Mouse (Mus musculus): ENCODE data around the gene Nrip1. TPM values are rescaled to one million over a fixed set of nuclear protein-coding genes. Genes with fewer than 3 reads are reported as not detected.
A peak's percentile ranks its signal among the peaks of the same experiment; 100 is the strongest.

Gene Nrip1
- total RNA-seq, 2 experiments from 2014 or later = 36.7 to 37.0 TPM

GRCm38 (mm10) chr16:76355267-76355666 is 18.4 kb downstream of the Nrip1 start:
- intact Hi-C loops (cut with DNase I; ENCODE audit: low total_unique reads) = no loop called here
- no peak for DNase-seq

- DNase-seq = no peak
- intact Hi-C loops (cut with DNase I; ENCODE audit: low total_unique reads) = no loop called here
These were observed 18.8 kb downstream of the Nrip1 start for GRCm38 (mm10) chr16:76354841-76355240.

DNA sequence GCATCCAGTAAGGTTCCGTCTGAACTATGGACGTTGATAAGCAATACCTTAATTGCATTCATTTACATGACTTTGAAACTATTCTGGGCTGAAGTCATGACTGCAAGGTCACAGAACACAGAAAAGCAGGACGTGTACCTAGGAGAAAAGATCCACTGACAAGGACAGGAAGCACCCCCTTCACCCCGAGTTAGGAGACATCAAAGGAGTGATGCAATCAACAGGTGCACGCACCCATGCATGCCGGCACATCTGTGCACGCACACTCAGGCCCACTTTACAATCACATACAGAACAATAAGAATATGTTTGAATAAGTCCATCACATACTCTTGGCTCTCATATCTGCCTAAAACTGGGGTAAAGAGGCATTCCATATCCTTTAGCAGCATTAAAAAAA is 19.3 kb downstream of the Nrip1 start:
- intact Hi-C loops (cut with DNase I; ENCODE audit: low total_unique reads) = no loop called here
- no peak for DNase-seq

GRCm38 (mm10) chr16:76350922-76351321 is 22.7 kb downstream of the Nrip1 start:
- no peak for DNase-seq
- intact Hi-C loops (cut with DNase I; ENCODE audit: low total_unique reads) = no loop called here

DNA sequence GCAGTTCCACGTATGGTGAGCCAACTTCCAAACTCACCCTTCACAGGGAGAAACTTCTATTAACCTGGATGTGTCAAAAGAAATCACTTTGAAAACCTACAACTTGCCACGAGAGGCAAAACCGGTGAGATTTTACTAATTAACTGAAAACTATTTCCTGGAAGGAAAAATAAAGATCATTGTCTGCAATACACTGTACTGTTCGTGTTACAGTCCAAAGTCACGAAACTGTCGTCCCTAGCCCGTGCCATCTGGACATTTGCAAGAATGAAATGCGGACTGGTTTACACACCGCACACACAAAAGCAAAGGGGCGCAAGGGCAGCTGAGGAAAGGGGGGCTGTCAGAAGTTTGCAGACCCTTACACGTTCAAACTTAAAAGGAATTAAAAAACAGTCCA is 24.6 kb downstream of the Nrip1 start:
- intact Hi-C loops (cut with DNase I; ENCODE audit: low total_unique reads) = no loop called here
- DNase-seq = no peak

DNA sequence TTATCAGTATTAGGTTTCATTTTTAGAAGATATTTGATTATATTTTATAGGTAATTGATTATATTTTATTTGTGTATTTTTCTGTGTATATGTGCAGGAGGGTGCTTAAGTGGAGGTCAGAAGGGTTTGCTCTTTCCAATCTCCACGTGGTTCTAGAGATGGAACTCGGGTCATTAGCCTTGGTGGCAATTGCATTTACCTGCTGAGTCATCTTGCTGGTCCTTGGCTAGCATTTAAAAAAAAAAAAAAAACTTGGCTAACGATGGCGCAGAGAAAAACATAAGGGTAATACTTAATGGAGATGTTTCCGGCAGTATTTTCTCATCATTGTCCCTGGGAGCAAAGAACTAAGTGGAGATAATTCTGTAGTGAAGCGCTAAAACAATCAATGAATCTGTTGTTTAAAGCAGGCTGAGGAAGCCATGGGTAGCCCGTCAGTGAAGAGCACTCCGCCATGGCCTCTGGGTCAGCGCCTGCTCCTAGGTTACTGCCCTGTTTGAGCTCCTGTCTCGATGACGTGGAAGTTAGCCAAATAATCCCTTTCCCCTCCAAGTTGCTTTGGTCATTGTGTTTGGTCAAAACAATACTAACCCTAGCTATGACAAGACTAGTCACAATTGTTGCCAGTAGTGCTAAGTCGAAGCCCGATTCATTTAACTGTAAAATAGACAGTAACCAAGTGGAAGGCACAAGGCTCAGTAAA is 25.8 kb downstream of the Nrip1 start:
- DNase-seq = no peak
- intact Hi-C loops (cut with DNase I; ENCODE audit: low total_unique reads) = no loop called here

DNA sequence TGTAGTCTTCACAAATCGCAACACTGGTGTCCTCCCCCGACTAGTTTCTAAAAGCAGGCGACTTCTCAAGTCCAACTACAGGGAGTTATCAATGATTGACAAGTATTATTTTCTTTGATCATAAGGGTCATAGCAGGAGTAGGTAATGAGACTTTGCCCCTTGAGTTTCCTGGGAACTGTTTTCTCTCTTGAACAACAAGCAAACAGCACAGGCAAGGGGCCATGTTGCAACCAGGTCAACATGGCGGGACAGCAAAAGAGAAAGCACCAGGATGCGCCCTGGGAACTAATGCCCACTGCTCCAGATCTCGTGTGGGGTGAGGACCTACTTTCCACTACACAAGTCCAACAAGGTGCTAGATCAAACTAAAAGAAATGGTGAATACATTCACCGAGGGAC is 27.3 kb downstream of the Nrip1 start:
- intact Hi-C loops (cut with DNase I; ENCODE audit: low total_unique reads) = no loop called here
- DNase-seq = no peak

DNA sequence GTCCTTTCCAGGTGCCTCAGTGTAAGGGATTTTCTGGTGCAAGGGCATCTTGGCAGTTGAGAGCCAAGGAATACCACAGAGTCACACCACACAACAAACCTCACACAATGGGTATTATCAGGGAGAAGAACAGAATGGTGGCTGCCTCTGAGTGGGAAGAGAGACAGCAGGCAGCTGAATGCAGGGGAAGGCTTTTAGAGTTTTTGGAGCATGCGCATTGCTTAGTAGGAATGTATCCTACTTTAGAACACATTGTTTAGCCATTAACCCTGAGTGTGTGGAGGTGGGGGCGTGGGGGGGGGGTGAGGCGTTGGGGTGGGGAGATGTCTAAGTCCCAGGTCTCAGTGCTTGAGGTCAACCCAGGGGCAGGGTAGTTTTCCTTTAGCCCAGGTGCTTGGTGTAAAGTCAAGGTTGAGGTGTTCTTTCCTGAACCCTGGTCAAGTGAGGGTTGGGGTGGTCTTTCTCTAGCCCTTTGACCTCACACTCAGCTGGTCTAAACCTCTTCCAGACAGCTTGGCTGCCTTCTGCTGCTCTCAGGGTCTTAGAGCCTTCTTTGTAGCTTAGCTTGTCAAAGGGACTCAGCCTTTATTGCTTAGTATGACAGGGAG is 28.8 kb downstream of the Nrip1 start:
- intact Hi-C loops (cut with DNase I; ENCODE audit: low total_unique reads) = no loop called here

DNA sequence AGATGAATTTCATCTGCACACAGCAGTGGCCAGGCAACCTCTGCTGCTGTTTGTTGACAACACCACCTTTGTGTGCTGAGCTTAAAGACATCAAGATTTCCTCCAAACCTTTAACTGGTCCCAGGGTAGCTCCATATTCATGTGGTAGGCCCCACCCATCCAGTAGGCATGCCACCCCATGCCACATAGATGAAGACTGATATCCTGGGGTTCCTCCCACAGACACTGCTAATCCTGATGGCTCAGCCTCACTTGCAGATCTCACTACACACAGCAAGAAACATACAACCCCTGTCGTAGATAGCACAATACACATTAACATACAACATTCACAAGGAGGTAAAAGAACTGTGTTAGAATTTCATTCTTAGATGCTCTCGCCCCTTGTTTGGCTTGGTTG is 29.6 kb downstream of the Nrip1 start:
- DNase-seq = no peak
- intact Hi-C loops (cut with DNase I; ENCODE audit: low total_unique reads) = no loop called here

More for the DNA sequence above, 28.8 kb downstream of the Nrip1 start:
- no peak for DNase-seq

DNA sequence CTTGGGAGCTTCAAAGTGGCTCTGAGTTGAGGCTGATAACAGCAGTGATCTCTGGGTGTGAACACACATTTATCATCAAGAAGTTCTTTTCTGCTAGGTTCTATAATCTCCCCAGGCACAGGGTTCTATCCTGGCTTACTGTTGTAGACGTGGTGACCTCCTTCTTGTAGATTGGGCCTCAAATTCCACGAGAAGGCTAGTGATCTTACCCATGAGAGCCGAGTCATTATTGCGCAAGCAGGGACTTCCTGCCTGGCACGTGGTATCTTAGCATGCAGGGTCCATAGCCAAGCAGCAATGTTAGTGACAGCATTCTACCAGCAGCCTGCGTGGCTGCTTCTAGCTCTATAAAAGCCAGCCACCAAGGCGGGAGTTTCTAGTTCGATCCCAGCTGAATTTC is 32.0 kb downstream of the Nrip1 start:
- intact Hi-C loops (cut with DNase I; ENCODE audit: low total_unique reads) = no loop called here
- no peak for DNase-seq

DNA sequence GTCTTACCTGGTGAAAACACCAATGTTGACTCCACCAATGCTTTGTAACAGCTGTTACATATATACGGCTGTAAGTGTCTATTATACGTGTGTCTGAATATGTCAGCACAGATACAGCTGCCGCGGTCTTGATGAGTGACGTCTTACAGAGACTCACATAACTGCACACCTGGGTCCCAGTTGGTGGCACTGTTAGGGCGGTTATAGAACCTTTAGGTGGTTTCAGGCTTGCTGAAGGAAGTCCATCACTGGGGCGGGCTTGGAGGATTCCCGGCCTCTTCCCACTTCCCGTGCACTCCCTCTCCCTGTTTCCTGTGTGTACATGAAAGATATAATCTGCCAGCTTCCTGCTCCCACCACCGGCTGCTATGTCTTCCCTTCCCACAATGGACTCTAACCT is 34.4 kb downstream of the Nrip1 start:
- no peak for DNase-seq
- intact Hi-C loops (cut with DNase I; ENCODE audit: low total_unique reads) = no loop called here

DNA sequence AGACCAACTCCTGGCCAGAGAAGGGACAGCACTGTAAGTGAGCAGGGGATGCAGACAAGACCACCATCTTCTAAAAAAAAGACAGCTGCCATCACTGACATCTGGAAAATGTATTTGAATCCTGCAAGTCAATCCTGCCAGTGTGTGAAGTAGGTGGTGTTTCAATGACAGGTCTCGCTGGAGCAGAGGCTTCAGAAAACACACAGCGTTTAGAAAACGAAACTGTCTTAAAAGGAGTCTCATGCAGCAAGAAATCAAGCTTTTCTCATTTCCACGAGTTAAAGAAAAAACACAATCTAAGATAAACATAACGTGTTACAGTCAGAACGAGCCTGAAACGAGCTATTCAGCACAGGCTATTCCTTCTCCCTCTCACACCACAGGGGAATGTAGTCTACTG is 36.3 kb downstream of the Nrip1 start:
- no peak for DNase-seq
- intact Hi-C loops (cut with DNase I; ENCODE audit: low total_unique reads) = no loop called here

GRCm38 (mm10) chr16:76336932-76337331 is 36.7 kb downstream of the Nrip1 start:
- intact Hi-C loops (cut with DNase I; ENCODE audit: low total_unique reads) = no loop called here
- no peak for DNase-seq

- no peak for DNase-seq
- intact Hi-C loops (cut with DNase I; ENCODE audit: low total_unique reads) = no loop called here
These were observed 37.7 kb downstream of the Nrip1 start for GRCm38 (mm10) chr16:76335913-76336312.

DNA sequence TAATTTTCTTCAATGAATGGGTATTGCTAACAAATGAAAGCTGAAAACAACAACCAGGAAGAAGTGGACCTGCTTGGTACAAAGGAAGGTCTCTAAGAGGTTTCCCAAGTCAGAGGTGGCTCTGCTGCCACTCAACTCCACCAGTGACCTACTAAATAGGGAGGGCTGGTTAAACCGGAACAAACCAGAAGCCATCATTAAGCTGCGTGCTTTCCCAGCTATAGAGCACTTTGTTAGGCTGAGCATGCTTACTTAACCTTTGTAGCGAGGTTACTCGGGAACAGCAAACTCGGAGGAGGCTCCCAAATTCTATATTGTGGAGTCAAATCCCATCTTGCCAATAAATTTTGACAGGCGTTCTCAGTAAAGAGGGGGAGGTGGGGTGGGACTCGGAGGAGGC is 41.5 kb downstream of the Nrip1 start:
- intact Hi-C loops (cut with DNase I; ENCODE audit: low total_unique reads) = no loop called here
- DNase-seq = no peak

DNA sequence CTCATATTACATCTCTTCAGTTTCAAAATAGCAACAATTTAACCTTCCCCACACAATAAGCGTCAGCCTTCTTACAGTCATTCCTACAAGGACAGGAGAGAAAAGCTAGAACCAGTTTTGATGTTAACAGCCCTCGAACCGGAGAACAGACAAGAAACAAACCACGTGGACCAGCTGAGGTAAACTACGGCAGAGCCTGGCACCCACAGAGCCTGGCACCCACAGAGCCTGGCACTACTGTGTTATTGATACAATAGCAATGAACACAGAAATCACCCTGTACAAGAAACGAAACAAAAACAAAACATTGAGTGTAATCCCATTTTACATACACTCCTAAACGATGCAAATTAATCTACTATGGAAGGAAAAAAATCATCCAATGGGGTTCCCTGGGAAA is 42.4 kb downstream of the Nrip1 start:
- DNase-seq = no peak
- intact Hi-C loops (cut with DNase I; ENCODE audit: low total_unique reads) = no loop called here

DNA sequence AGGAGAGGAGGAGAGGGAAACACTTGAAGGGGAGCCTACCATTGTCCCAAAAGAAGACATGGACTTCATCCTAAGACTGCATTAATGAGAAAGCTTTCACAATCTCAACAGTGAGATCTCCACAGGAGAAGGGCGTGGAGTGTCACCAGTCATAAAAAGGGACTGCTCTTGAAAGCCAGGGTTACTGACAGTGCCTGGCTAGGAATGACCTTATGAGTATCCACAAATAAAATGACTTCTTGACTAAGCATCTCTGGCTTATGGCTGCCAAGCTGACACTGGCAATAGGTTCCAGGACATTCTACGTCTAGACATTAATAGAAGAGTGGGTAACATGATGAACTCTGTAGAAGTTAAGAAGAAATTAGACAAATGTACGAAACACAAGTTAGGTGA is 48.3 kb downstream of the Nrip1 start:
- intact Hi-C loops (cut with DNase I; ENCODE audit: low total_unique reads) = no loop called here
- no peak for DNase-seq

- intact Hi-C loops (cut with DNase I; ENCODE audit: low total_unique reads) = no loop called here
- peak; percentile 55 for DNase-seq
These were observed 49.0 kb downstream of the Nrip1 start for GRCm38 (mm10) chr16:76324411-76325314.

DNA sequence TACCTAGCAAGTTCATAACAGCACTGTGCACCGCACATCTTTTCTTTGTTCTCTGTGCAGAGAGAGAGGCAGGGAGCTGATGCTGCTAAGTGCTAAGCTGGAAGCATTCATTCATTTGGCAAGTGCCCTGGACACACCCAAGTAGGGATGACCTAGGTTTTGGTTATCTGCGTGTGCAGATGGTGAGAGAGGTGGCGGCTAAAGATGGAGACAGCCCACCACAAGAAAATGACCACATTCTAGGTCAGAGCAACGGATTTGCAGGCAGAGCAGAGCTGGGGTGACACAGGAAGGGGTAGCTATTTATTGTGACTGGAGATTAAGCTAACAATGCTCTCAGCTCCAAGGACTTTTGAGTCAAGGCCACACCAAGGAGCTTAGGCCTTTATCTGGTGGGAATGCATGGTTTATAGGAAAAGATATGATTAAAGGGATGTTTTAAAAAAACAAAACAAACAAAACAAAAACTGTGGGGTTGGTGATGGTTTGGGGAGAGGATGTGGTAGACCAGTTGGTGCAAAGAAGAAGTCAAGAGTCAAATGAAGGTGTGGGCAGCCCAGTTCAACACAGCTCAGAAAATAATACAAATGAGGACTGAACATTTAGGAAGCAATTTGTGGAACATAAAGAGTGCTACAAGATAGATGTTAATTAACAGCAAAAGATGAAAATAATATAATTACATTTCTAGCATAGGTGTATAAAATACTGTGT is 49.9 kb downstream of the Nrip1 start:
- intact Hi-C loops (cut with DNase I; ENCODE audit: low total_unique reads) = no loop called here

DNA sequence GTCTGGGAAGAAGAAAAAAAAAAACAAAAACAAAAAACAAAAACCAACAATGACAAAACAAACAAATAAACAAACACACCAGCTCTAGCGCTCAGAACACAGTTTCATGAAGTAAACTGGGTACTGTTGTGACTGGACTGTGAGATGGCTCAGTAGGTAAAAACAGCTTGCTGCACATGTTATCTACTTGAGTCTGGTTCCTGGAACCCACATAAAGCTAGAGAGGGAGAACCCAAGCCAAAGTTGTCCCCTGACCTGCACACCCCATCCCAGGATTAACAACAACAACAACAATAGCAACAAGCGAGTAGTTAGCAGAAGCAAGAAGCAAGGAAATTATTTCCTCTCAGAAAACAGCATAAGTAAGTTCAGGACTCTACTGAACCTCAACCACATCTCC is 50.5 kb downstream of the Nrip1 start:
- intact Hi-C loops (cut with DNase I; ENCODE audit: low total_unique reads) = no loop called here

More for the DNA sequence above, 49.9 kb downstream of the Nrip1 start:
- no peak for DNase-seq

More for the DNA sequence above, 50.5 kb downstream of the Nrip1 start:
- no peak for DNase-seq
